Mouse (Mus musculus) hindbrain, embryonic 12.5 days (tissue): Measurements from ENCODE around the gene Prcp. TPM values are rescaled to one million over a fixed set of nuclear protein-coding genes. Genes with fewer than 3 reads are reported as not detected.
"Not testable (repeated sequence)": the region's sequence is repeated elsewhere in the genome, so short reads cannot be mapped to it uniquely, and the experiment has no call there.

Source experiments
- ATAC-seq: fragments of 200-750 bp; cut with Nextera tagmentation; 2 replicates; pipeline ENCODE4 v1.8.0; 2017; ENCODE audit warnings: moderate TSS enrichment; ENCODE audit not compliant: low FRiP score
- H3K27ac ChIP-seq: fragments of 300-500 bp; sonication (generic); 2 replicates; pipeline ENCODE4 v1.5.1; 2016; ENCODE audit warnings: mild to moderate bottlenecking
- H3K27me3 ChIP-seq: fragments of 300-500 bp; sonication (generic); 2 replicates; pipeline ENCODE4 v1.6.1; 2016; ENCODE audit warnings: mild to moderate bottlenecking
- H3K36me3 ChIP-seq: fragments of 300-500 bp; sonication (generic); 2 replicates; pipeline ENCODE4 v1.6.1; 2016; ENCODE audit warnings: mild to moderate bottlenecking
- H3K4me1 ChIP-seq: fragments of 300-500 bp; sonication (generic); 2 replicates; pipeline ENCODE4 v1.6.1; 2016
- H3K4me2 ChIP-seq: fragments of 300-500 bp; sonication (generic); replicated peaks from 2 replicates; pipeline ENCODE4 v1.6.1; 2016; ENCODE audit warnings: mild to moderate bottlenecking
- H3K4me3 ChIP-seq: fragments of 300-500 bp; sonication (generic); 2 replicates; pipeline ENCODE4 v1.5.1; 2016; ENCODE audit warnings: mild to moderate bottlenecking
- H3K9ac ChIP-seq: fragments of 300-500 bp; sonication (generic); 2 replicates; pipeline ENCODE4 v1.6.1; 2016; ENCODE audit warnings: mild to moderate bottlenecking, moderate library complexity
- H3K9me3 ChIP-seq: fragments of 300-500 bp; sonication (generic); replicated peaks from 2 replicates; pipeline ENCODE4 v1.6.1; 2016; ENCODE audit warnings: mild to moderate bottlenecking
- WGBS: fragments of 180-500 bp; shearing (Covaris S2); methylation state at CpG from one replicate; pipeline ENCODE4 v1.1.7; 2016; 5-methylcytosine and 5-hydroxymethylcytosine counted together
- polyA plus RNA-seq: library from polyadenylated mRNA; unstranded; fragments of >200 nt; fragmentation: Nextera tagmentation; extraction: Ambion mirVana; gene quantifications from 2 replicates; pipeline ENCODE4 v1.2.1, GENCODE M21; 2016

Gene Prcp
- polyA plus RNA-seq, 1 experiment from 2014 or later: 24.7 TPM

DNA sequence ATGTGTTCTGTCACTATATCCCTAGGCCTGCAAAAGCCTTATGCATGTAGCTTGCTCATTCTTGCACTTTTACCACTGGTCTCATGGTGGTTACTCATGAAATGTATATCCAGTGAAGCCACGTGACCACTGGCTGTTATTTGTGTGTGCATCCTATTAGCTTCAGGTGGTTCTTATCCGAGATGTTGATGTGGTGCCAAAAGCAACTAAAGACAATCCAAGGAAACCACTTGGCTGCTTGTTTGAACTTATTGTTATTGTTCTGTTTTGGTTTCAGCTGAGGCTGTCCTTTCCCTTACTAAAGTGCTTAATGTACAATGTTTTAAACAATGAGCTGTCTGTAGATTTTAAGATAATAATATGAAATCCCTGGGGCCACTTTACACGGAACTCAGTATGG is 85.5 kb downstream of the Prcp start:
- Histone ChIP-seq H3K27me3 (no peaks in the 10 kb centered on the region), H3K4me1 (no peaks in the 10 kb centered on the region), H3K9me3 (no peaks in the 10 kb centered on the region), H3K27ac (no peak overlapping the region), H3K4me3 (no peak overlapping the region), H3K4me2 (no peak overlapping the region), H3K9ac (no peak overlapping the region), H3K36me3 (no peaks in the 10 kb centered on the region)
- WGBS: 71% methylated on average over 3 of the region's 3 CpGs
- ATAC-seq: no peak

DNA sequence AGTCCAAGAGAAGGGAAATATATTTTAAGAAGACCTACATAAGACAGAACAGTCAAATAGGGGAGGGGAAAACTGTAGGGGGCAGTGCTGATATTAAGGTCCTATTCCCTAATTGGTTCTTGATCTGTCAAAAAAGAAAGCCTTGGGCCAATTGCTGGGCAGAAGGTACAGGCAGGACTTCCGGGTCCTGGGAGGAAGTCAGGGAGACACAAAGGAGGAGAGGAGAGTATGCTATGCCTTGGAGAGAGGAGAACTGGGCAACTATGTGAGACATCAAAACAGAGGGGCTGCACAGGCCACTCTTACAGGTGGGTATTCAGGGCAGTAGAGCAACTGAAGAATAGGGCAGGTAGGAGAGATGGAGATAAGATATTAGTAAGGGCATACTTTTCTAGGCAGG is 87.6 kb downstream of the Prcp start:
- ATAC-seq: no peak
- Histone ChIP-seq H3K36me3 (no peaks in the 10 kb centered on the region), H3K4me2 (no peak overlapping the region), H3K27me3 (no peaks in the 10 kb centered on the region), H3K9ac (no peak overlapping the region), H3K9me3 (no peaks in the 10 kb centered on the region), H3K4me3 (no peak overlapping the region), H3K4me1 (no peaks in the 10 kb centered on the region), H3K27ac (no peak overlapping the region)
- WGBS: 57% methylated on average over 1 of the region's 1 CpGs

DNA sequence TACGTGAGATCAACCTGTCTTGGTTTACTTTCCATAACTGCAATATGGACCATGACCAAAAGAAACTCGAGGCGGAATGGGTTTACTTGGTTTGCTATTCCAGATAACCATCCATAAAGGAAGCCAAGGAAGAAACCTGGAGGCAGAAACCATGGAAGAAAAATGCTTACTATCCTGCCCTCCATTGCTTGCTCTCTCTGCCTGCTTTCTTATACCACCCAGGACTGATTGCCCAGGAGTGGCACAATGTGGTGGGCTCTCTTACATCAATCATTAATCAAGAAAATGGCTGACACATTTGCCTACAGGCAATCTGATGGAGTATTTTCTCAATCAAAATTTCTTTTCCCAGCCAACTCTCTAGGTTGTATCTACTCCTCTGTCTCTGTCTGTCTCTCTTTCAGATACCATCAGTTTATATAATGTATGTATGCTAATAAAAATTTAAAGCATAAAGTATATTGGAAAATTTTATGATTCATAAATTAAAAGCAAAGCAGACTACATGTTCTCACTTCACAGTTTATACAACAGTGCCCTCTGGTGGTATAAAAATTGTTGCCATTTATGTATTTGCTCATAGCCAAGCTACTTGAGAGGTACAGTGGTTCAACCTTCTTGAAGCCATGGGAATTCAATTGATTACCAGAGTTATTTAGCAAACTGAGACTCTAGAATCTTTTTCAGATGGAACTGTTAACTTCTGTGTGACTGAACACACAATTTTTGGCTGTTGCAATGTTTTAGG is 90.7 kb downstream of the Prcp start:
- no peaks in the 10 kb centered on the region for H3K9me3 ChIP-seq
- no peak overlapping the region for H3K27ac ChIP-seq
- 73% methylated on average over 3 of the region's 3 CpGs for WGBS
- no peaks in the 10 kb centered on the region for H3K36me3 ChIP-seq
- no peak overlapping the region for H3K4me3 ChIP-seq
- peak; percentile 75 for ATAC-seq
- no peak overlapping the region for H3K9ac ChIP-seq
- no peaks in the 10 kb centered on the region for H3K4me1 ChIP-seq
- H3K27me3 ChIP-seq: no peaks in the 10 kb centered on the region
- H3K4me2 ChIP-seq: no peak overlapping the region

DNA sequence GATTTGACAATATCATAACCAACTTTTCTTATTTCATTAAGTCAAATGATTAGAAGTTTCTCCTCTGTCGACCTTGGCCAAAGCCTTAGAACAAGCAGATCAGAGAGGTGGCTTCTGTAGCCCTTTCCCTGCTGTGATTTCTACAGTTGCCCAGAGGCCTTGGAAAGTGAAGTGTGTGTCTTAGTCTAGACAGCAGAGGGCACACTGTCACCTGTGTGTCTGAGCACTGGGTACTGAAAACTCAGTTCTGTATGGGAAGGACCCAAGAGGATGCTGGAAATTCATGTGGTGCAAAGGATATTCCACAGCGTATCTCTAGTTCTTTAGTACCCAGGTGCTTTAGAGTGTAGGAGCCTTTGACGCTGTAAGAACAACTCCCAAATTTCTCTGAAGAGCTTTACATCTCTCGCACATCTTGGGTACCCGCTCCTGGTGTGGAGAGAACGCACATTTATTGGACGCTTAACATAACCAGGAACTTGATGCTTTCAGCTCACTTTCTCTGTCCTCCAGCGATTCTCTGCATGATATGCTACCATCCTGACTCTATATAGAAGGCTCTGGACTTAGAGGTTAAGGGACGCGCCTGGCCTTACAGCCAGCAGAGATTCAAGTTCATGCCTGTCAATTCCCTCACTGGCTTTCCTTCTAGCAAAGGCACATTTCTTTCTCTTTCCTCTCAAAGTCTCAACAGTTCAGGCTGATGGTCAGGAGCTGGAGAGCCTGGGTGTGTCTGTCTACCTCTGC is 93.3 kb downstream of the Prcp start:
- Histone ChIP-seq H3K36me3 (no peaks in the 10 kb centered on the region), H3K27me3 (no peaks in the 10 kb centered on the region), H3K9ac (no peak overlapping the region), H3K9me3 (no peaks in the 10 kb centered on the region), H3K4me2 (no peak overlapping the region), H3K4me3 (no peak overlapping the region), H3K4me1 (no peaks in the 10 kb centered on the region), H3K27ac (no peak overlapping the region)
- WGBS: 68% methylated on average over 10 of the region's 10 CpGs
- peak; percentile 83 for ATAC-seq

DNA sequence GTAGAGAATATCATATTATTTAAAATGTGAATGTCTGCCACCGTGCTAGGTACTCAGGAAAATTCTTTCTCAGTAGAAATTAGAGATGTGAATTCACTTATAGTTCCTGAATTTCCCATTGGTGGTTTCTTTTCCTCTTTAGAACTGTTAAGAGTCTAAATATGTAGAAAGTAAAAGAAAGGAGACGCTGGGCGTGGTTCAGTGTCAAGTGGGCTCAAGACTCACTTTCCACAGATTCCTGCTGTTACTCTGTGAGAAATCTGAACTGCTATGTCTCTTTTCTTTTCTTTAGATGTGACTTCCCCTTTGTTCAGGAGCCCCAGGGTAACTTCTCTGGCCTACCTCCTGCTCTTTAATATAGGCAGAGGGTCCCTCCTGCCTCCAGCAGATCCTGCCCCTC is 103.2 kb downstream of the Prcp start:
- Histone ChIP-seq H3K27ac (no peak overlapping the region), H3K27me3 (no peaks in the 10 kb centered on the region), H3K9me3 (no peaks in the 10 kb centered on the region), H3K4me3 (no peak overlapping the region), H3K4me2 (no peak overlapping the region), H3K4me1 (no peaks in the 10 kb centered on the region), H3K36me3 (no peaks in the 10 kb centered on the region), H3K9ac (no peak overlapping the region)
- WGBS: 85% methylated on average over 3 of the region's 3 CpGs
- no peak for ATAC-seq

DNA sequence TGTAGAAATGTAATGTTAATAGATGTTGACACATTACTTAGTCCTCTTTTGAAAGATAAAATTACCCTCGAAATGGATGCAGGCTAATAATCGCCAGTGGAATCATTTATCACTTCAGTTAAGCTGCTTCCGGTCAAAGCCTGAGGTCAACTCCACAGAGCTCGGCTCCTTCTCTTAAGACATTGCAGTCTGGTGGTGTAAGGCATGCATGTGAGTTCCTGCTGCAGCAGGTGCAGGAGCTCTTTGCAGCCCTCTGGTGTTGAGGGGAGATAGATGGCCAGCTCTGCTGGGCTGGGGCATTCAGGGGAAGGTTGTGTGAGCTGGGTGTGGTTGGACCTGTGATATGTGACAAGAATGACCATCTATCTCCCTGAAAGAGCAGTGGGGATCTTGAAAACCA is 104.0 kb downstream of the Prcp start:
- Histone ChIP-seq H3K4me1 (no peaks in the 10 kb centered on the region), H3K27me3 (no peaks in the 10 kb centered on the region), H3K36me3 (no peaks in the 10 kb centered on the region), H3K27ac (no peak overlapping the region), H3K4me2 (no peak overlapping the region), H3K9me3 (no peaks in the 10 kb centered on the region), H3K9ac (no peak overlapping the region), H3K4me3 (no peak overlapping the region)
- 76% methylated on average over 4 of the region's 4 CpGs for WGBS
- no peak for ATAC-seq

DNA sequence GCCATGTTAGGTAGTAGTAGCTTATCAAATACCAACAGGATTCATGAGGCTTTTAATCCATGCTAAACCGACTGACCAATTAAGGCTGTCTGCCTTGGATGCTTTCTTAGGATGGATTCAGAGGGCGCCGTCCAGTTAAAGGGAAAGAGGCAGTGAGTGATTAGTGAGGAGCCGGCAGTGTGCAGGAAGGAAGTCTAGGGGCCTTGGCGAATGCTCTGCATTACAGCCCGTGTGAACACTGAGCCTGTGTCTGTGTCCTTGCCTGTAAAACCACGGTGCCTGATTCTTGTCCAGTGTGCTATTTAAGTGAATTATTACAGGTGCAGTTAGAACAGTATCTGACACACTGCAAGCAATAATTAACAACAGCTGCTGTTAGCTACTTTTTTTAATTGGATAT is 104.5 kb downstream of the Prcp start:
- not testable (repeated sequence) for ATAC-seq, H3K9me3 ChIP-seq
- 68% methylated on average over 7 of the region's 7 CpGs for WGBS

DNA sequence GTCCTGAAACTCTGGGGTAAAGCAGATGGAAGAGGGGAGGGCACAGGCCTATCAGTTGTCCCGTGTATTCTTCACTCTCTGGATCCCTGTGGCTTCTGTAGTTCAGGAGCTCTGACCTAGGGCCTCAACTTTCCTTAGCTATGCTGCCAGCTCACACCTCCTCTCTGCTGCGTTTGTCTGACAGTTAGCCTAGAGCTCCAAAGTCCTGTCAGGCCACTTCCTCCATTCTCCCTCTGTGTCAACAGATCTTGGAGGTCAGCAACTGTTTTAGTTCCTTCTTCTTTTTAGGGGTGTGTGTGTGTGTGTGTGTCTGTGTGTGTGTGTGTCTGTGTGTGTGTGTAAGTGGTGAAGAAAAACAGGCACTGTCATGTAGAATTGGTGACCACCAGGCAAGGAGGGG is 106.5 kb downstream of the Prcp start:
- no peak for ATAC-seq
- H3K27me3 ChIP-seq: no peaks in the 10 kb centered on the region
- H3K9me3 ChIP-seq: no peaks in the 10 kb centered on the region
- H3K4me3 ChIP-seq: no peak overlapping the region
- no peaks in the 10 kb centered on the region for H3K36me3 ChIP-seq
- no peak overlapping the region for H3K9ac ChIP-seq
- H3K4me1 ChIP-seq: 0 out of 2 replicates have a peak, but pooled peaks cover 4% of the 10 kb centered on the region
- no peak overlapping the region for H3K27ac ChIP-seq
- no peak overlapping the region for H3K4me2 ChIP-seq
- WGBS: 45% methylated on average over 2 of the region's 2 CpGs

More for the DNA sequence above, 104.5 kb downstream of the Prcp start:
- not testable (repeated sequence) for H3K36me3 ChIP-seq, H3K9ac ChIP-seq, H3K4me2 ChIP-seq, H3K27ac ChIP-seq, H3K27me3 ChIP-seq, H3K4me3 ChIP-seq, H3K4me1 ChIP-seq

DNA sequence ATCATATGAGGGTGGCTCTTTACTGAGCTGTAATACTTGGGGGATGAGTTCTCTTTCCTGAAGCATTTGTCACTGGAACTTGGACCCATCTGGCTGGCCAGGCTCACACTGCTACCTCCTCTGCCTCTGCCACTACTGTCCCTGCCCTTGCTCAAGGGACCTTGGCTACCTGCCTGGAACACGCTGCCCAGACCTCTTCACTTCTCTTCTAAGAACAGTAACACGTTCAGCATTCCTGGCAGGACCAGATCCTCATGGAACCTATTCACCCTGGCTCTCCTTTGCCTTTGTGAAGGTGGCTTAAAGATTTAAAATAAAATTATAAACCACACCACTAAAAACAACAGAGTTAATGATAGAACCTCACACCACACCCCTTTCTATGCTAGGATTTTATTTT is 107.6 kb downstream of the Prcp start:
- no peaks in the 10 kb centered on the region for H3K9me3 ChIP-seq
- ATAC-seq: no peak
- H3K9ac ChIP-seq: no peak overlapping the region
- WGBS: 86% methylated on average over 2 of the region's 2 CpGs
- H3K27me3 ChIP-seq: no peaks in the 10 kb centered on the region
- no peaks in the 10 kb centered on the region for H3K36me3 ChIP-seq
- H3K4me2 ChIP-seq: no peak overlapping the region
- no peak overlapping the region for H3K27ac ChIP-seq
- H3K4me1 ChIP-seq: 0 out of 2 replicates have a peak, but pooled peaks cover 4% of the 10 kb centered on the region
- no peak overlapping the region for H3K4me3 ChIP-seq

Other genes with a start within 250 kb of the Prcp start
- gene Ankrd42, start 237.3 kb upstream of the Prcp start, polyA plus RNA-seq: 15.2 and 15.7 TPM in 2 replicates
- 29.2 and 31.7 TPM in 2 replicates for gene Pcf11, start 204.5 kb upstream of the Prcp start, polyA plus RNA-seq
- 22.2 and 22.6 TPM in 2 replicates for gene Rab30, start 132.9 kb upstream of the Prcp start, polyA plus RNA-seq
- gene Ddias, start 223 bp upstream of the Prcp start, polyA plus RNA-seq: 13.3 and 13.5 TPM in 2 replicates
- 44.6 and 46.6 TPM in 2 replicates for gene Fam181b, start 205.4 kb downstream of the Prcp start, polyA plus RNA-seq